Comparison of ENCODE assay signal across 8 mouse cellular contexts in genomic region chr6:136130456-136130855, GRCm38 (mm10). TPM values are rescaled to one million over a fixed set of nuclear protein-coding genes. Genes with fewer than 3 reads are reported as not detected.
DNase-seq lines count a peak whose midpoint lies in the region; ATAC-seq and TF ChIP-seq lines count a peak whose summit lies in the region.

No protein-coding gene starts in this region.

- no peaks in the 10 kb centered on the region for H3K9me3 ChIP-seq in ES-Bruce4 (replicated peaks; ENCODE audit: control insufficient read depth, insufficient read depth, low read length, poor library complexity, severe bottlenecking)
- H3K9me3 ChIP-seq in embryonic facial prominence, embryonic 11.5 days (replicated peaks; ENCODE audit: control insufficient read depth, low read length), result no peaks in the 10 kb centered on the region

- TF ChIP-seq EP300 in ES-Bruce4 (IDR thresholded peaks at IDR 0.05; ENCODE audit: insufficient read depth, low read depth, low read length), result no peak

- peak; percentile 20 for TF ChIP-seq CTCF in ES-Bruce4 (IDR thresholded peaks at IDR 0.05; ENCODE audit: low read depth, low read length)

- H3K9ac ChIP-seq in ES-Bruce4 (ENCODE audit: low read depth, poor library complexity, severe bottlenecking), result no peak overlapping the region
- H3K9ac ChIP-seq in embryonic facial prominence, embryonic 11.5 days (replicated peaks; ENCODE audit: low read length), result no peak overlapping the region

- TF ChIP-seq POLR2A in ES-Bruce4 (IDR thresholded peaks at IDR 0.05; ENCODE audit: insufficient read depth, low read length), result no peak

- DNase-seq in adrenal gland, adult 18-20 months (ENCODE audit: low spot score in 2 of 2), result peak; percentile 20 to 26
- peak; percentile 60 for DNase-seq in embryonic facial prominence, embryonic 11.5 days (ENCODE audit: low spot score)
- peak; percentile 33 for DNase-seq in kidney, adult 18-20 months
- peak; percentile 23 for DNase-seq in lung, postnatal 14 days
- DNase-seq in testis, postnatal 10 days (ENCODE audit: low spot score), result peak; percentile 43
- DNase-seq in left cerebral cortex, adult 18-20 months (ENCODE audit: low spot score in 2 of 2), result no peak
- DNase-seq in right cerebral cortex, adult 2 months (ENCODE audit: low spot score in 2 of 2), result no peak

- no peak overlapping the region for H3K4me2 ChIP-seq in embryonic facial prominence, embryonic 11.5 days (ENCODE audit: low read depth, low read length)

- H3K27me3 ChIP-seq in ES-Bruce4 (ENCODE audit: control insufficient read depth, insufficient read depth, low read length, poor library complexity, severe bottlenecking), result no peaks in the 10 kb centered on the region
- H3K27me3 ChIP-seq in embryonic facial prominence, embryonic 11.5 days (ENCODE audit: control insufficient read depth, insufficient read depth, low read length), result no peaks in the 10 kb centered on the region

- WGBS in embryonic facial prominence, embryonic 11.5 days, result 32% methylated on average over 10 of the region's 10 CpGs

- H3K36me3 ChIP-seq in ES-Bruce4 (ENCODE audit: control insufficient read depth, insufficient read depth, low read length, poor library complexity, severe bottlenecking), result no peaks in the 10 kb centered on the region
- H3K36me3 ChIP-seq in embryonic facial prominence, embryonic 11.5 days (replicated peaks; ENCODE audit: control insufficient read depth, insufficient read depth, low read depth, low read length), result no peaks in the 10 kb centered on the region

- no peak overlapping the region for H3K4me3 ChIP-seq in ES-Bruce4 (ENCODE audit: low read depth, low read length)
- no peak overlapping the region for H3K4me3 ChIP-seq in embryonic facial prominence, embryonic 11.5 days (ENCODE audit: low read depth, low read length)

- ATAC-seq in embryonic facial prominence, embryonic 11.5 days (replicated peaks; ENCODE audit: insufficient number of reproducible peaks, low FRiP score, low TSS enrichment, low read depth), result peak; percentile 79; the same call in 1 of the 2 replicates

- H3K27ac ChIP-seq in ES-Bruce4 (ENCODE audit: insufficient read depth, low read length), result no peak overlapping the region
- H3K27ac ChIP-seq in embryonic facial prominence, embryonic 11.5 days (replicated peaks; ENCODE audit: low read depth, low read length), result no peak overlapping the region; the same call in 1 of the 2 replicates

- no peaks in the 10 kb centered on the region for H3K4me1 ChIP-seq in ES-Bruce4 (ENCODE audit: control insufficient read depth, insufficient read depth, low read length)
- no peaks in the 10 kb centered on the region for H3K4me1 ChIP-seq in embryonic facial prominence, embryonic 11.5 days (ENCODE audit: control insufficient read depth, insufficient read depth, low read length)

RNA-seq across cellular contexts. Expression of gene Grin2b, which starts 42.9 kb away (rescaled TPM):
- polyA plus RNA-seq in ES-Bruce4 (2011; ENCODE audit: insufficient read depth, insufficient read length, low read depth, missing spikeins), result 0.03 TPM in 1 of 2 replicates, not detected in the other
- under 1 TPM; 0.07 to 0.22 TPM for total RNA-seq in adrenal gland, adult 18-20 months (2021)
- 0.36 and 0.45 TPM in 2 replicates for polyA plus RNA-seq in embryonic facial prominence, embryonic 11.5 days (2014; fragmentation: Nextera tagmentation; extraction: Ambion mirVana)
- 100 to 1,000 TPM; 228 TPM for total RNA-seq in left cerebral cortex, adult 18-20 months (2021)

Comparison
In these comparisons a context has a peak if more than half of its experiments do, and no peak if none do; other contexts are left out.
1. DNase-seq: peak in adrenal gland, adult 18-20 months (2 of 2), embryonic facial prominence, embryonic 11.5 days (single experiment), kidney, adult 18-20 months (single experiment), lung, postnatal 14 days (single experiment) and testis, postnatal 10 days (single experiment); none in left cerebral cortex, adult 18-20 months (0 of 2) and right cerebral cortex, adult 2 months (0 of 2).
2. RNA of gene Grin2b, which starts 42.9 kb away (total RNA-seq): 228 TPM in left cerebral cortex, adult 18-20 months; 0.07 to 0.22 TPM in adrenal gland, adult 18-20 months; every median in the first group is over 100 times any median in the second.